Mouse (Mus musculus): ENCODE results near the gene Cbr1.
"Not testable (repeated sequence)": the region's sequence is repeated elsewhere in the genome, so short reads cannot be mapped to it uniquely, and the experiment has no call there.

Gene Cbr1

GRCm38 (mm10) chr16:93599461-93599860 is 6.2 kb upstream of the Cbr1 start:
- no peak for DNase-seq

GRCm38 (mm10) chr16:93603439-93604212 is 2.0 kb upstream of the Cbr1 start, which contains the start of gene Setd4:
Gene Setd4 (minus strand): TSS chr16:93604063.
- peak; percentile 94 for DNase-seq

GRCm38 (mm10) chr16:93604481-93604969 is 1.1 kb upstream of the Cbr1 start:
- DNase-seq = peak; percentile 53

- DNase-seq = no peak
Observed at GRCm38 (mm10) chr16:93606146-93606545, 493 bp downstream of the Cbr1 start.

- peak; percentile 91 for DNase-seq
Observed at GRCm38 (mm10) chr16:93607669-93608101, 2.0 kb downstream of the Cbr1 start.

GRCm38 (mm10) chr16:93608731-93609130 is 3.1 kb downstream of the Cbr1 start:
- no peak for DNase-seq

- DNase-seq = no peak
Observed at GRCm38 (mm10) chr16:93609796-93610195, 4.1 kb downstream of the Cbr1 start.

GRCm38 (mm10) chr16:93610961-93611360 is 5.3 kb downstream of the Cbr1 start:
- DNase-seq = no peak

- DNase-seq = peak; percentile 47
Observed at GRCm38 (mm10) chr16:93615118-93615870, 9.6 kb downstream of the Cbr1 start.

- DNase-seq = not testable (repeated sequence)
Observed at GRCm38 (mm10) chr16:93623759-93624158, 18.1 kb downstream of the Cbr1 start.

GRCm38 (mm10) chr16:93624671-93625070 is 19.0 kb downstream of the Cbr1 start:
- no peak for DNase-seq

- peak; percentile 41 for DNase-seq
Observed at GRCm38 (mm10) chr16:93626745-93627144, 21.1 kb downstream of the Cbr1 start.

GRCm38 (mm10) chr16:93627761-93628400 is 22.2 kb downstream of the Cbr1 start, which contains the start of gene Gm5678:
Gene Gm5678 (plus strand): TSS chr16:93628097.
- no peak for DNase-seq

- no peak for DNase-seq
Observed at GRCm38 (mm10) chr16:93644006-93644405, 38.4 kb downstream of the Cbr1 start.

GRCm38 (mm10) chr16:93648441-93649183 is 43.0 kb downstream of the Cbr1 start:
- DNase-seq = no peak

Measured in embryo, embryonic 11 days (tissue).